Mouse (Mus musculus) liver, postnatal 0 days (tissue): Measurements from ENCODE around the gene Kiss1. TPM values are rescaled to one million over a fixed set of nuclear protein-coding genes. Genes with fewer than 3 reads are reported as not detected.
A peak's percentile ranks its signal among the peaks of the same experiment; 100 is the strongest.

ENCODE experiments used
- ATAC-seq: fragments of 200-750 bp; cut with Nextera tagmentation; 2 replicates; pipeline ENCODE4 v1.8.0; 2017; ENCODE audit warnings: mild to moderate bottlenecking, moderate library complexity
- DNase-seq: peaks from one replicate; pipeline ENCODE4 v3.0.0-alpha.2; 2016
- H3K27ac ChIP-seq: fragments of 300-500 bp; sonication (generic); 2 replicates; pipeline ENCODE4 v1.5.1; 2014; ENCODE audit warnings: antibody characterized with exemption, moderate library complexity, mild to moderate bottlenecking, low read depth
- H3K27me3 ChIP-seq: fragments of 300-500 bp; sonication (generic); 2 replicates; pipeline ENCODE4 v1.6.1; 2014; ENCODE audit warnings: low read length, control low read depth, mixed read lengths; ENCODE audit not compliant: insufficient read depth
- H3K36me3 ChIP-seq: fragments of 300-500 bp; sonication (generic); replicated peaks from 2 replicates; pipeline ENCODE4 v1.6.1; 2014; ENCODE audit warnings: mild to moderate bottlenecking, control low read depth, low read length, moderate library complexity, mixed read lengths; ENCODE audit not compliant: insufficient read depth
- H3K4me1 ChIP-seq: fragments of 300-500 bp; sonication (generic); 2 replicates; pipeline ENCODE4 v1.6.1; 2014; ENCODE audit warnings: antibody characterized with exemption, mild to moderate bottlenecking, control low read depth; ENCODE audit not compliant: insufficient read depth
- H3K4me2 ChIP-seq: fragments of 300-500 bp; sonication (generic); 2 replicates; pipeline ENCODE4 v1.6.1; 2014; ENCODE audit warnings: low read depth, mild to moderate bottlenecking, low read length, moderate library complexity, mixed read lengths
- H3K4me3 ChIP-seq: fragments of 300-500 bp; sonication (generic); 2 replicates; pipeline ENCODE4 v1.5.1; 2014; ENCODE audit warnings: low read depth, low read length
- H3K9ac ChIP-seq: fragments of 300-500 bp; sonication (generic); replicated peaks from 2 replicates; pipeline ENCODE4 v1.6.1; 2014; ENCODE audit warnings: mild to moderate bottlenecking, moderate library complexity
- H3K9me3 ChIP-seq: fragments of 300-500 bp; sonication (generic); 2 replicates; pipeline ENCODE4 v1.6.1; 2016; ENCODE audit warnings: mild to moderate bottlenecking, control low read depth, low read length, mixed read lengths
- CTCF ChIP-seq: sonication (generic); IDR thresholded peaks from 2 replicates; pipeline ENCODE4 v1.5.1; 2016; ENCODE audit warnings: antibody characterized with exemption, low read depth
- EP300 ChIP-seq: IDR thresholded peaks from 2 replicates; pipeline ENCODE4 v1.6.1; 2016; ENCODE audit warnings: antibody characterized with exemption, low read depth, mild to moderate bottlenecking
- WGBS: fragments of 180-500 bp; shearing (Covaris S2); extraction: QIAGEN DNeasy Blood & Tissue Kit; methylation state at CpG from one replicate; pipeline ENCODE4 v1.1.7; 2014; ENCODE audit not compliant: insufficient replicate concordance; 5-methylcytosine and 5-hydroxymethylcytosine counted together
- polyA plus RNA-seq: library from polyadenylated mRNA; unstranded; fragments of >200 nt; fragmentation: Nextera tagmentation; extraction: Ambion mirVana; gene quantifications from 2 replicates; pipeline ENCODE4 v1.2.1, GENCODE M21; 2015

Gene Kiss1
- polyA plus RNA-seq, 1 experiment from 2014 or later: not detected

DNA sequence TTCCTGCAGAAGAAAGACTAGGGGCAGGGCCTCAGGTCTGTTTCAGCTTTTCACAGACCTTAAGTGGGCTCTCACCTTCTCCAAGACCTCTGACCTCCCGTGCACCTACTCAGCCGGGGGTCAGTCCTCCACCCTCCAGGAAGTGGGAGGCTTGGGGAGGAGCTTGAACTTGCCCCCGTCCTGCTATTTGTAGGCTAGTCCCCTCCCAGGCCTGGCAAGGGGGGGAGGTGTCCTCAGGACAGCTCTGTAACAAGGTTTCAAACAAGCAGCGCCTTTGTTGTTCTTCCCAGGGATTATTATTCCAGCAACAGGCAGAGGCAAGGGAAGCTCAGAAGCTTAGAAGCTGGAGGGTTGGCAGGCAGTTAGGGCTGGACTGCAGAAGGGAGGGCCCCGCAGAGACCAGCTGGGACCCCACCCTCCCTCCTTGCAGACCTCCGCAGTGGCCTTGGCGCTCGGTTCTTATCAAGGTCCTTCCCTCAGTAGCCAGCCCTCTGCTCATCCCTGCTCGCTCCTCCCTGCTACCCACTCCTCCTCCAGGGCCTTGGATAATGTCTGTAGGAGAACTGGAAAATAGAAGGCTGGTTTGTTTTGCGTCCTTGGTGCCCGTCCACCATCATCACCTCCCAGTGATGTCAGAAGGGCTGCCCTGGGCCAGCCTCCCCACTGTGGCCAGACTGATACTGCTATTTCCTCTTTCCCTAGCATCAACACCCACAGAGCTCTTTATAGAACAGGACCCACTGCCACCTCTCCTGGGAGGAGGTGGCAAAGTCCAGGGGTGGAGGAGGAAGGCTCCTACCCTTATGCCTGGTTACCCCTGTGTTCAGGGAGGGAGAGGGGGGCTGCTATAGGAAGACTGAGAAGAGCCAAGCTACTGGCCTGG lies 46.2 kb downstream of the Kiss1 start:
- Histone ChIP-seq H3K4me3 (no peak overlapping the region), H3K9me3 (no peaks in the 10 kb centered on the region), H3K9ac (peak overlapping the region; percentile 16; the same call in 1 of the 2 replicates), H3K36me3 (no peaks in the 10 kb centered on the region), H3K27ac (peak overlapping the region; percentile 60), H3K4me1 (peaks cover 27% of the 10 kb centered on the region), H3K4me2 (peak overlapping the region; percentile 76), H3K27me3 (peaks cover 20% of the 10 kb centered on the region; the same call in 1 of the 2 replicates)
- ATAC-seq (no peak), DNase-seq (no peak)
- 13% methylated on average over 11 of the region's 11 CpGs for WGBS
- TF ChIP-seq EP300: no peak
- no peak for TF ChIP-seq CTCF

DNA sequence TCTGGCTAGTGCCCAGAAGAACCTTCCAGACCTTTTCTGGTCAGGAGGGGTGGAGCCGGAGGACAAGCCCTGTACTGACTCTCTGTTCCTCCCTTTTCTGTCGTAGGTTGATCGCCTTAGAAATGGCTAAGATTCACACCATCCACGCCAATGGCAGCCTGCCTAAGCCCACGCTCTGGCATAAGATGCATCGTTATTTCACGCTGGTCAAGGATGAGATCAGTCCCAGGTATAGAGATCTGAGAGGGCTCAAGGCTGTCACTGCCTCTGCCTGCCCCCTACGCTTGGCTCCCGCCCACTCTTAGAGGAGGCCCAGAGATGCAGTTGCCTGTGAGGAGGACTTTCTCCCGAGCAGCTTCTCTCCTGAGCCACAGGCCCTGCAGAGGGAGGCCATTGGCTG lies 47.0 kb downstream of the Kiss1 start:
- Histone ChIP-seq H3K4me1 (peaks cover 23% of the 10 kb centered on the region), H3K9ac (no peak overlapping the region)
- WGBS: 69% methylated on average over 10 of the region's 10 CpGs

DNA sequence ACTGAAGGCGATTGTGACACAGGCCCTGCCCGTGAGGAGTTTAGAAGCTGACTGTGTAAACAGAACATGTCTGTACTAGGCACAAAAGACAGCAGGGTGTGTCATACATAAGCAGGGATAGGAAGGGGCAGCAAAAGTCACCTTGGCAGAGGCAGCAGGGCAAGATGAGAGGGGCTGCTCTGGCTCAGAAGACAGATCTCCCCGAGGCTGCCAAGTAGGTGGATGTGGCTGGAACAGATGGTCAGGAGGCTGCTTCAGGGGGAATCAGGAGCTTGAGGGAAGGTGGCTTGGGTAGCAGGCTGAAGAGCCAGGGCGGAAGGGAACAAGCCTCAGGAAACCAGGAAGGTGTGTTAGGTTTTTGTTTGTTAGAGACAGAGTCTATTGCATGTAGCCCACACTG lies 48.7 kb downstream of the Kiss1 start:
- Histone ChIP-seq H3K9ac (no peak overlapping the region), H3K4me3 (no peak overlapping the region), H3K36me3 (no peaks in the 10 kb centered on the region), H3K4me2 (no peak overlapping the region), H3K9me3 (no peaks in the 10 kb centered on the region), H3K4me1 (peaks cover 23% of the 10 kb centered on the region), H3K27ac (peak overlapping the region; percentile 96; the same call in 1 of the 2 replicates), H3K27me3 (0 out of 2 replicates have a peak, but pooled peaks cover 1% of the 10 kb centered on the region)
- no peak for TF ChIP-seq CTCF
- no peak for TF ChIP-seq EP300
- DNase-seq (no peak), ATAC-seq (no peak)
- WGBS: 58% methylated on average over 4 of the region's 4 CpGs

More for the DNA sequence above, 47.0 kb downstream of the Kiss1 start:
- Histone ChIP-seq H3K27me3 (0 out of 2 replicates have a peak, but pooled peaks cover 15% of the 10 kb centered on the region), H3K4me2 (no peak overlapping the region), H3K4me3 (no peak overlapping the region), H3K9me3 (no peaks in the 10 kb centered on the region), H3K27ac (no peak overlapping the region), H3K36me3 (no peaks in the 10 kb centered on the region)
- TF ChIP-seq CTCF: no peak
- no peak for TF ChIP-seq EP300
- DNase-seq (no peak), ATAC-seq (no peak)

DNA sequence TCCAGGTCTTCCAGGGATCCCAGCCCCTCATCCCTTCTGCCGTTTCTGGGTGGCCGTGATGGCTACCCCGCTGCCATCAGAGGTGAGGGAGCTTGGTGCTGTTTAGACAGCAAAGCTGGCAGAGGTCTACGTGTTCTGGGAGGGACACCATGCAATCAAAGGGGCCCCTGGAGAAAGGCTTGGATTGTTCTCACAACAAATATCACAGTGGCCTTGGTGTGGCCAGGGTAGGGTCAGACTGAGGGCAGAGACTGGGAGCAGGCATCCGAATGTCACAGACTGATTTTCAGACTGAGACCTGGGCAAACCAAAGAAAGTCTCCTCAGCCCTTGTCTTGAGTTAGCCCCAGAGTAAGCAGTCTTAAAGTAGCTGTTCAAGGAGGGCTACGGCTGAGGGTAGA lies 49.8 kb downstream of the Kiss1 start:
- H3K4me2 ChIP-seq: no peak overlapping the region
- no peak overlapping the region for H3K4me3 ChIP-seq
- DNase-seq (no peak), ATAC-seq (no peak)
- H3K9ac ChIP-seq: 0 out of 2 replicates have a peak overlapping the region, but pooled peaks have one; percentile 21
- peak overlapping the region; percentile 96 for H3K27ac ChIP-seq
- TF ChIP-seq CTCF (no peak), EP300 (no peak)
- H3K36me3 ChIP-seq: no peaks in the 10 kb centered on the region
- H3K4me1 ChIP-seq: peaks cover 26% of the 10 kb centered on the region
- no peaks in the 10 kb centered on the region for H3K27me3 ChIP-seq
- 54% methylated on average over 6 of the region's 6 CpGs for WGBS
- H3K9me3 ChIP-seq: no peaks in the 10 kb centered on the region

DNA sequence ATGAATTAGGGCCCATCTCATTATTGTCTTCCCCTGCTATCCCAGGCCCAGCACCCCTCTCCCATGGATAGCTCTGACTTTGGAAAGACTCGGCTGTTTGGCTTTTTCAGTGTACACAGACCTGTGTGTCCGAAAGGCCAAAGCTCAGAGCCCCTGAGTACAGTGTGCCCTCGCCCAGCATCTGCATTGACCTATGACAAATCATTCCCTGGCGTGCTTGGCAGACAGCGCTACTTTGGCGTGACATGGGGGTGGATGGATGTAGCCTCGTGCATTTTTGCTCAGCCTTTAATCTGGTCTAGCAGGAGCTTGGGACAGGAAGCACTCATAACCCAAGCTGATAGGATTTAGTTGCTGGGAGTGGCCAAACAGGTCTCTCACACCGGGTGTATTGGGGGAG lies 50.4 kb downstream of the Kiss1 start:
- ATAC-seq (peak; percentile 81), DNase-seq (peak; percentile 72)
- no peaks in the 10 kb centered on the region for H3K9me3 ChIP-seq
- H3K4me2 ChIP-seq: no peak overlapping the region
- H3K27me3 ChIP-seq: no peaks in the 10 kb centered on the region
- peak overlapping the region; percentile 96 for H3K27ac ChIP-seq
- 41% methylated on average over 8 of the region's 8 CpGs for WGBS
- peaks cover 2% of the 10 kb centered on the region; the same call in 1 of the 2 replicates for H3K36me3 ChIP-seq
- TF ChIP-seq EP300 (peak; percentile 65), CTCF (no peak)
- peaks cover 25% of the 10 kb centered on the region for H3K4me1 ChIP-seq
- no peak overlapping the region for H3K9ac ChIP-seq
- H3K4me3 ChIP-seq: no peak overlapping the region

DNA sequence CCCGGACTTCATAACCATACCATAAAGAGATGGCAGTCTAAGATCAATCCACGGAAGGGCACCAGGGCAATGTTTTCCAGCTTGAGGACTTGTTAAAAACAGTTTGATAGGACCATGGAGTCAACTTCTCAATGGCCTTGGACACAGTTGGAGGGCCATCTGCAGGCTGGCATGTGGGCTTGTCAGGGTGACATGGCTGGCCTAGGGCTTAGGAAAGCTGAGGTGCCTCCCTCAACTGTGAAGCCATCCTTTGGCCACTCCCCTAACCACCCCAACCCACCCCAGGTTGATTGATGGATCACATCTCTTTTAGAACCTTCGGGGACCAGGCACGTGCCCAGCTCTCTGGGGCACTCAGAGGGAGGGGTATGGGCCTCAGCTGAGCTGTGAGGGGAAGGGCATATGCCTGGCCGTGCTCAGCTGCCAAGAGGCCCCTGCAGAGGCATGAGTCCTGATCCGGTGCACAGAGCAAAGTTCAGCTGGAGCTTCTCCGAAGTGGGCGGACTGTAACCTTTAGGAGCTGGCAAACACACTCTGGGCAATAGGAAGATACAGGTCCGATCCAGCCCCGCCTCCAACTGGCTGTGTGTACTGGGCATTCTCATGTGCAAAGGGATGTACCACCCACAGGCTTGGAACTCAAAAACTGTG lies 54.1 kb downstream of the Kiss1 start:
- Histone ChIP-seq H3K4me3 (no peak overlapping the region), H3K27ac (peak overlapping the region; percentile 53), H3K4me1 (peaks cover 17% of the 10 kb centered on the region), H3K9me3 (no peaks in the 10 kb centered on the region), H3K9ac (no peak overlapping the region), H3K27me3 (no peaks in the 10 kb centered on the region), H3K4me2 (no peak overlapping the region), H3K36me3 (peaks cover 2% of the 10 kb centered on the region; the same call in 1 of the 2 replicates)
- WGBS: 48% methylated on average over 10 of the region's 10 CpGs
- DNase-seq (peak; percentile 72), ATAC-seq (peak; percentile 83)
- TF ChIP-seq EP300 (no peak), CTCF (no peak)
